Mouse (Mus musculus): ENCODE results near the gene Retreg1. TPM values are rescaled to one million over a fixed set of nuclear protein-coding genes. Genes with fewer than 3 reads are reported as not detected.
A peak's percentile ranks its signal among the peaks of the same experiment; 100 is the strongest.
"Not testable (repeated sequence)": the region's sequence is repeated elsewhere in the genome, so short reads cannot be mapped to it uniquely, and the experiment has no call there.

The Retreg1 gene
- polyA plus RNA-seq, 1 experiment from 2014 or later = 4.7 TPM

- Histone ChIP-seq H3K9ac (peak overlapping the region; percentile 96), H3K4me2 (peak overlapping the region; percentile 88), H3K4me1 (peaks cover 16% of the 10 kb centered on the region), H3K4me3 (peak overlapping the region; percentile 100), H3K27ac (peak overlapping the region; percentile 90), H3K36me3 (peaks cover 17% of the 10 kb centered on the region)
- not testable (repeated sequence) for H3K9me3 ChIP-seq; ATAC-seq (ENCODE audit: insufficient number of reproducible peaks, insufficient read depth, low FRiP score, low TSS enrichment, low read depth); H3K27me3 ChIP-seq
- 16% methylated on average over 6 of the region's 6 CpGs for WGBS
These were observed 140.6 kb downstream of the Retreg1 start for GRCm38 (mm10) chr15:25983614-25984013.

DNA sequence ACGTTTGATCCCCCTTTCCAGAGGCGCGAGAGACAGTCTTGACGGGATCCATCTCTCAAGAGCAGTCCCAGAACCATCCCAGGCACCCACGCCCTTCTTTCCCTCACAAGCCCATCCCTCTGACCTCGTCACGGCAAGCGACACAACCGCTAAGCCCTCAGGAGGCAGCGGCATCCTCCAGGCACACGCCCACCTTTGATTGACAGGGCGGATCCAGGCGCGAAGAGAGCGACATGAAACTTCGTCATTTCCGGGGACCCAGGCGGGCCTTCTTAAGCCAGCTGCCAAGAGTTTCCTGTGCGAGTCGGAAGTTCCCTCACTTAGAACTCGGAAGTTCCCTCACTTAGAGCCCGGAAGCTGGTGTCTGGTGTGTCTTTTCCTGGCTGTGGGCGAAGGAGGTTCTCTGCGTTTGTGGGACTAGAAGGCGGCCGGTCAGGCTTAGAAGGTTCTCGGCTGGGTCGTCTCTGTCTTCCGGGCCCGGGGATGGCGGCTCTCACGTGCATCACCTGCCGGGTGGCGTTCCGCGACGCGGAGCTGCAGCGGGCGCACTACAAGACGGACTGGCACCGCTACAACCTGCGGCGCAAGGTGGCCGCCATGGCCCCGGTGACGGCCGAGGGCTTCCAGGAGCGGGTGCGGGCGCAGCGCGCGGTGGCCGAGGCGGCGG is 141.2 kb downstream of the Retreg1 start, which contains the start of gene Zfp622:
Zfp622 (plus strand) TSS at position 300 of the 667 bp plus-strand sequence.
- peak within 1 kb of the TSS; percentile 90 for H3K27ac ChIP-seq
- H3K36me3 ChIP-seq = peaks cover 21% of the 10 kb centered on the region
- no peaks in the 10 kb centered on the region for H3K9me3 ChIP-seq
- no peaks in the 10 kb centered on the region for H3K27me3 ChIP-seq
- ATAC-seq (ENCODE audit: insufficient number of reproducible peaks, insufficient read depth, low FRiP score, low TSS enrichment, low read depth) = peak; percentile 97
- peak within 1 kb of the TSS; percentile 96 for H3K9ac ChIP-seq
- peak within 1 kb of the TSS; percentile 88 for H3K4me2 ChIP-seq
- H3K4me3 ChIP-seq = peak within 1 kb of the TSS; percentile 100
- WGBS = under 1% methylated on average over 54 of the region's 57 CpGs
- peaks cover 16% of the 10 kb centered on the region for H3K4me1 ChIP-seq

DNA sequence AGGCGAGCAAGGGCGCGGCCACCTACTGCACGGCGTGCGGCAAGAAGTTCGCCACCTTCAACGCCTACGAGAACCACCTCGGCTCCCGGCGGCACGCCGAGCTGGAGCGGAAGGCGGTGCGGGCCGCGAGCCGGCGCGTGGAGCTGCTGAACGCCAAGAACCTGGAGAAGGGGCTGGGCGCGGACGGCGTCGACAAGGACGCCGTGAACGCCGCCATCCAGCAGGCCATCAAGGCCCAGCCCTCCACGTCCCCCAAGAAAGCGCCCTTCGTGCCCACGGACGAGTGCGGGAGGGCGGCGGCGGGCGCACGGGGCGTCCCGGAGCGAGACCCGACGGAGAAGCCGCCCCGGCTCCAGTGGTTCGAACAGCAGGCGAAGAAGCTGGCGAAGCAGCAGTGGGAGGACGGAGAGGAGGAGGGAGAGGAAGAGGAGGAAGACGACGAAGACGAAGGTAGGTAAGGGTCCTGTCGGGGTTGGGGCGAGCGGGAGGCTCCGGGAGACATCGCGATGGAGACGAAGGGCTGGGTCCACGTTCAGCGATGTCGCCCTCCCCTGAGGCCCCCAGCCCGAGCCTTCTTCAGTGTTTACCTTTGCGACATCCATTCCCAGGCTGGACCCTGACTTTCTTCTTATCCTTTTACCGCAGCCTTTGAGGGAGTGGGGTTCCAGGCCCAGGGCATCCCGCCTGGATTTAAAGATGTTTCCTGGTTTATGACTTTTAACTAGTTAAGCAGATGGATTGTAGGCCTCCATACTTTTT is 141.9 kb downstream of the Retreg1 start:
- peak overlapping the region; percentile 100 for H3K4me3 ChIP-seq
- under 1% methylated on average over 70 of the region's 71 CpGs for WGBS
- H3K27ac ChIP-seq = peak overlapping the region; percentile 90
- no peaks in the 10 kb centered on the region for H3K9me3 ChIP-seq
- peak overlapping the region; percentile 88 for H3K4me2 ChIP-seq
- peaks cover 21% of the 10 kb centered on the region for H3K36me3 ChIP-seq
- peak overlapping the region; percentile 96 for H3K9ac ChIP-seq
- peaks cover 16% of the 10 kb centered on the region for H3K4me1 ChIP-seq
- no peak for ATAC-seq (ENCODE audit: insufficient number of reproducible peaks, insufficient read depth, low FRiP score, low TSS enrichment, low read depth)
- no peaks in the 10 kb centered on the region for H3K27me3 ChIP-seq

GRCm38 (mm10) chr15:25992992-25993727 is 150.2 kb downstream of the Retreg1 start:
- Histone ChIP-seq H3K27ac (no peak overlapping the region), H3K4me3 (no peak overlapping the region), H3K27me3 (no peaks in the 10 kb centered on the region), H3K4me2 (no peak overlapping the region), H3K9ac (no peak overlapping the region), H3K9me3 (no peaks in the 10 kb centered on the region), H3K4me1 (no peaks in the 10 kb centered on the region), H3K36me3 (peaks cover 53% of the 10 kb centered on the region)
- 63% methylated on average over 8 of the region's 8 CpGs for WGBS
- ATAC-seq (ENCODE audit: insufficient number of reproducible peaks, insufficient read depth, low FRiP score, low TSS enrichment, low read depth) = no peak

GRCm38 (mm10) chr15:25995521-25995920 is 152.5 kb downstream of the Retreg1 start:
- Histone ChIP-seq H3K9me3 (no peaks in the 10 kb centered on the region), H3K4me1 (no peaks in the 10 kb centered on the region), H3K27me3 (no peaks in the 10 kb centered on the region), H3K4me3 (no peak overlapping the region), H3K27ac (no peak overlapping the region), H3K4me2 (no peak overlapping the region), H3K36me3 (peaks cover 44% of the 10 kb centered on the region), H3K9ac (no peak overlapping the region)
- ATAC-seq (ENCODE audit: insufficient number of reproducible peaks, insufficient read depth, low FRiP score, low TSS enrichment, low read depth) = no peak
- 36% methylated on average over 2 of the region's 2 CpGs for WGBS

DNA sequence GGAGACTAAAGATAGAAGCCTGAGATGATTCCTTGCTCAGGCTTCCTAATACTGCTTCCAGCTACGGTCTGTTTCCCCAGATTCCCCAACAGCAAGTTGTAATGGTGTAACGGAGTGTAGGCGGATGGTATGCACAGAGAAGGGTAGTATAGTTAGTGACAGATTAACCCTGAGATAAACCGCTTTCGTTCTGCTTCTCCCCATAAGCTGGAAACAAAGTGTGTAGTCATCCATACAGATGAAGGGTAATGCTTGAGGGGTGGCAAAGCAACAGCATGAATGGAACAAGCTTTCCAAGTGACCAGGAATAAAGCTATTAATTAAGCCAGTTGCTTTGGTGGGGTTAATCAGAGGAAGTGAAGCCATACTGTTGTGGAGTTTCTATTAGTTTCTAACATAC is 156.6 kb downstream of the Retreg1 start:
- H3K36me3 ChIP-seq = peaks cover 20% of the 10 kb centered on the region
- not testable (repeated sequence) for H3K4me1 ChIP-seq; H3K27me3 ChIP-seq; H3K9ac ChIP-seq; H3K4me2 ChIP-seq; ATAC-seq (ENCODE audit: insufficient number of reproducible peaks, insufficient read depth, low FRiP score, low TSS enrichment, low read depth); H3K9me3 ChIP-seq; H3K27ac ChIP-seq; H3K4me3 ChIP-seq
- WGBS = 65% methylated on average over 5 of the region's 5 CpGs

DNA sequence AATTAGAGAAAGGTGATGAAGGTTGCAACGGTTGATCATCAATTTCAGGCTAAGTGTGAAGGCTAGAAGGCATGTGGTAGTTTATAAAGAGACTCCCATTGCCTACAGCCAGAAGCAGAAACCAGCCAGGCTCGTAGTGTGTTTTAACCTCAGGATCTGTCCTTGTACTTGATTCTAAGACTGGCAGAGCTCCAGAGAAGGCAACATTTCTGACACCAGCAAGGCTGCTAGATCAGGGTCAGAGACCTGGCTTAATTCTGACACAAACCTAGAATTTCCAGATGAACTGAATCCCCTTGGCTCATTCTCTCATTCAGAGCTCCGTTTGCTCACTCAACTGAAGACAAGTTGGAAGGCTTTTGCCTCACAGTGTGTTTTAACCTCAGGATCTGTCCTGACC is 165.6 kb downstream of the Retreg1 start:
- Histone ChIP-seq H3K4me1 (no peaks in the 10 kb centered on the region), H3K4me3 (no peak overlapping the region), H3K9ac (no peak overlapping the region), H3K27ac (no peak overlapping the region), H3K27me3 (no peaks in the 10 kb centered on the region), H3K4me2 (no peak overlapping the region), H3K36me3 (no peaks in the 10 kb centered on the region), H3K9me3 (no peaks in the 10 kb centered on the region)
- WGBS = 82% methylated on average over 3 of the region's 3 CpGs
- ATAC-seq (ENCODE audit: insufficient number of reproducible peaks, insufficient read depth, low FRiP score, low TSS enrichment, low read depth) = no peak

DNA sequence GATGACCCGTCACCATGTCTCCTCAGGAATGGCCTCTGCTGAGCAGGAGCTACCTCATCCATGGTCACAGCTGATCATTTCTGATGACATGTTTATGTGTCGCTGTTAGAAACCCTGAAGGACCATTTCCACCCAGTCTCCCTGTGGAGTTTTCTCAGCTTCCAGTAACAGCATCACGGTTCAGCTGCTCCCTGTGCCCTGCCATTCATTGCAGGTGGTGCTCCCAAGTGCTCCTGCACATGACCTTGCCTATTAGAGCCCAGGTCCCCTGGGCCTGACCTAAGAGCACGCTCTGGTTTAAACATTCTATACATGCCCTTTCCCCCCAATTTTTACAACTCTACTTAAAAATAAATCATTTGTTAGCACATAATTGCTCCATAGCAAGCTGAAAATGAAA is 169.9 kb downstream of the Retreg1 start:
- H3K36me3 ChIP-seq = no peaks in the 10 kb centered on the region
- H3K9me3 ChIP-seq = no peaks in the 10 kb centered on the region
- no peak overlapping the region for H3K27ac ChIP-seq
- no peak overlapping the region for H3K4me3 ChIP-seq
- no peak for ATAC-seq (ENCODE audit: insufficient number of reproducible peaks, insufficient read depth, low FRiP score, low TSS enrichment, low read depth)
- H3K4me1 ChIP-seq = 0 out of 2 replicates have a peak, but pooled peaks cover 2% of the 10 kb centered on the region
- 77% methylated on average over 4 of the region's 4 CpGs for WGBS
- H3K4me2 ChIP-seq = no peak overlapping the region
- no peaks in the 10 kb centered on the region for H3K27me3 ChIP-seq
- no peak overlapping the region for H3K9ac ChIP-seq

- WGBS = 31% methylated on average over 14 of the region's 14 CpGs
- H3K9me3 ChIP-seq = no peaks in the 10 kb centered on the region
- H3K4me3 ChIP-seq = no peak overlapping the region
- no peak overlapping the region for H3K9ac ChIP-seq
- H3K36me3 ChIP-seq = no peaks in the 10 kb centered on the region
- 0 out of 2 replicates have a peak, but pooled peaks cover 2% of the 10 kb centered on the region for H3K4me1 ChIP-seq
- no peak overlapping the region for H3K27ac ChIP-seq
- H3K4me2 ChIP-seq = no peak overlapping the region
- H3K27me3 ChIP-seq = no peaks in the 10 kb centered on the region
- ATAC-seq (ENCODE audit: insufficient number of reproducible peaks, insufficient read depth, low FRiP score, low TSS enrichment, low read depth) = no peak
These were observed 173.1 kb downstream of the Retreg1 start for GRCm38 (mm10) chr15:26015979-26016665.

DNA sequence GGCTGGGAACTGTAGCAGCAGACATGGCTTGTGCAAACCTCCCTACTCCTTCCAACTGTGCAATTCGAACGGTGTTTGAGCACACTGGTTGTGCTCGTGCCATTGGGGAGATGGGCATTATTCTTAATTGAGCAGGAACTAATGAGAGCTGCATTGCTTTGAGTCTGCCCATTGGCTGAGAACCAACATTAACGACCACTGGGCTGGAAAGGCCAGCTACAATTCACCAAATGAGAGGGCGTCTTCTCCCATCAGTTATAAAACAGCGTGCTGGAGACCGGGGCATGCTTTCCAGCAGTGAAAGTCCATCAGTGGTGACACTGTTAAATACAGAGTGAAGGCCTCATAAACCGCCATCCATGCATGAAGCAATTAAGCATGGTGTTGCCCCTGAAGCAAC is 178.7 kb downstream of the Retreg1 start:
- 86% methylated on average over 8 of the region's 8 CpGs for WGBS
- H3K4me2 ChIP-seq = no peak overlapping the region
- H3K9me3 ChIP-seq = no peaks in the 10 kb centered on the region
- H3K4me1 ChIP-seq = no peaks in the 10 kb centered on the region
- no peaks in the 10 kb centered on the region for H3K36me3 ChIP-seq
- H3K9ac ChIP-seq = no peak overlapping the region
- ATAC-seq (ENCODE audit: insufficient number of reproducible peaks, insufficient read depth, low FRiP score, low TSS enrichment, low read depth) = no peak
- H3K27ac ChIP-seq = no peak overlapping the region
- no peaks in the 10 kb centered on the region for H3K27me3 ChIP-seq
- no peak overlapping the region for H3K4me3 ChIP-seq

DNA sequence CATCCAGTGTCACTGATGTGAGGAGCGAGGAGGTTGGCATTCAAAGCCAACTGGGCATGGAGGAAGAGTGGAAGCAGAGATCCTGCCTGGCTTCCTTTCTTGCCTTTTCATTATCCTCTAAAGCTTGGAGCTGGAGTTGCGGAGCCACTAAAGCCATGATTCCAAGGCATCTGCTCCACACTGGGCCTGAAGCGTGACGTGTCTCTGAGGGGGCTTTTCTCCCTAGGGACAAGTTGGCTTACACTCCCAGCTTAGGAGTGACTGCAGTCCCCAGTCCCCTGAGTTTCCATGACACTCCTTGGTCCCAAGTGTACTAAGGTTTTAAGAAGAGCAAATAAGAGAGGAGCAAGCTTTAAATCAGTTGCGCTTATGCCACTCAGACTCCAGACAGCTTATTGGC is 179.7 kb downstream of the Retreg1 start:
- no peak overlapping the region for H3K27ac ChIP-seq
- ATAC-seq (ENCODE audit: insufficient number of reproducible peaks, insufficient read depth, low FRiP score, low TSS enrichment, low read depth) = no peak
- H3K9ac ChIP-seq = no peak overlapping the region
- no peaks in the 10 kb centered on the region for H3K27me3 ChIP-seq
- WGBS = 82% methylated on average over 5 of the region's 5 CpGs
- H3K36me3 ChIP-seq = no peaks in the 10 kb centered on the region
- no peaks in the 10 kb centered on the region for H3K9me3 ChIP-seq
- H3K4me2 ChIP-seq = no peak overlapping the region
- H3K4me1 ChIP-seq = no peaks in the 10 kb centered on the region
- no peak overlapping the region for H3K4me3 ChIP-seq

Data from embryonic facial prominence, embryonic 13.5 days (tissue).